Mouse (Mus musculus): Measurements from ENCODE around the gene Polr3h. TPM values are rescaled to one million over a fixed set of nuclear protein-coding genes. Genes with fewer than 3 reads are reported as not detected.
A peak's percentile ranks its signal among the peaks of the same experiment; 100 is the strongest.

Polr3h gene
- polyA plus RNA-seq, 2 experiments: 25.0 to 71.6 TPM

DNA sequence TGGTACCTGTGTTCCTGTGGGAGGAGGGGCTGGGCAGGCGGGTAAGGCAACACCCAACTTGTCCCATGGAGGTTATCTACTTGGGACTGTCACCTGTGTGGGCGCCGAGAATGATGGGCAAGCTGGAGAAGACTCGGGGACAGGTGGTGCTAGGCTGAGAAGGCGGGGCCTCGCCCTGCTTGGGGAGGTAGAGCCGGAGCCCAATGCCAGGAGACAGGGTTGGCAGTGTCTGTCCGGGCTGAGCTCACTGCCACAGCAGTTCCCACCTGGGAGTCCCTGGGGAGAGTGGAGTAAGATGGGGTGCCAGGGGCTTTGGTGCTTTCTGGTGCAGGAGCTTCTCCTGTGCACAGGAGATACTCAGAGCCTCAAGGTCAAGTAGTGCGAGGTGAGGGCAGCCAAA, 76.9 kb downstream of the Polr3h start:
- H3K27me3 ChIP-seq (ENCODE audit: control insufficient read depth, insufficient read depth, low read length): no peaks in the 10 kb centered on the region
- H3K9ac ChIP-seq (ENCODE audit: low read depth, low read length, severe bottlenecking): no peak overlapping the region
- no peaks in the 10 kb centered on the region for H3K4me1 ChIP-seq (ENCODE audit: control insufficient read depth, insufficient read depth, low read length)
- WGBS: 87% methylated on average over 9 of the region's 9 CpGs
- H3K36me3 ChIP-seq (ENCODE audit: control insufficient read depth, insufficient read depth, low read length): peaks cover 66% of the 10 kb centered on the region
- TF ChIP-seq POLR2A (IDR thresholded peaks at IDR 0.05; ENCODE audit: borderline replicate concordance, extremely low read depth, insufficient read depth, insufficient read length): no peak
- no peak for DNase-seq (ENCODE audit: low spot score)
- no peaks in the 10 kb centered on the region for H3K9me3 ChIP-seq (ENCODE audit: control insufficient read depth, low read length)
- H3K27ac ChIP-seq (replicated peaks; ENCODE audit: low read depth, low read length): no peak overlapping the region
- ATAC-seq (ENCODE audit: low FRiP score, low read depth): no peak
- no peak overlapping the region for H3K4me2 ChIP-seq (replicated peaks; ENCODE audit: low read depth, low read length, severe bottlenecking)
- H3K4me3 ChIP-seq (replicated peaks; ENCODE audit: low read length): no peak overlapping the region

DNA sequence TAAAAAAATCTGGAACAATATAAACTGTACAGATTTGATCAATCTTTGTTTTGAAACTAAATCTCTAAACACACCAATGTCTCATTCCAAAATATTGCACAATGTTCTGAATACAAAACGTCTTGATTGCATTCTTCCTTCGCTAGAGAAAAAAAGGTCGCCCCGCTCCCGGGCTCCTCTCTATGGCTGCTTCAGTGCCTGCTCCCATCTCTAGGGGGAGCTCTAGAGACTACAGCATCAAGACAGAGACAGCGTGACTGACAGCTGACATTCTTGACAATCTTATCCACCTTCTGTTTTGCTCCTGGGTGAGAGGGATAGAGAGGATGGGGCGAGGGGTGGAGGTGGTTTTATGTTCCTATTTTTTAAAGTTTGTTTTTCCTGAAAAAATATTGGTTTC, 77.7 kb downstream of the Polr3h start:
- ATAC-seq (ENCODE audit: low FRiP score, low read depth): no peak
- H3K27ac ChIP-seq (replicated peaks; ENCODE audit: low read depth, low read length): no peak overlapping the region
- no peak overlapping the region for H3K4me3 ChIP-seq (replicated peaks; ENCODE audit: low read length)
- no peaks in the 10 kb centered on the region for H3K4me1 ChIP-seq (ENCODE audit: control insufficient read depth, insufficient read depth, low read length)
- TF ChIP-seq POLR2A (IDR thresholded peaks at IDR 0.05; ENCODE audit: borderline replicate concordance, extremely low read depth, insufficient read depth, insufficient read length): no peak
- H3K27me3 ChIP-seq (ENCODE audit: control insufficient read depth, insufficient read depth, low read length): no peaks in the 10 kb centered on the region
- H3K4me2 ChIP-seq (replicated peaks; ENCODE audit: low read depth, low read length, severe bottlenecking): no peak overlapping the region
- DNase-seq (ENCODE audit: low spot score): peak; percentile 49
- no peaks in the 10 kb centered on the region for H3K9me3 ChIP-seq (ENCODE audit: control insufficient read depth, low read length)
- no peak overlapping the region for H3K9ac ChIP-seq (ENCODE audit: low read depth, low read length, severe bottlenecking)
- 41% methylated on average over 7 of the region's 7 CpGs for WGBS
- peaks cover 63% of the 10 kb centered on the region for H3K36me3 ChIP-seq (ENCODE audit: control insufficient read depth, insufficient read depth, low read length)

DNA sequence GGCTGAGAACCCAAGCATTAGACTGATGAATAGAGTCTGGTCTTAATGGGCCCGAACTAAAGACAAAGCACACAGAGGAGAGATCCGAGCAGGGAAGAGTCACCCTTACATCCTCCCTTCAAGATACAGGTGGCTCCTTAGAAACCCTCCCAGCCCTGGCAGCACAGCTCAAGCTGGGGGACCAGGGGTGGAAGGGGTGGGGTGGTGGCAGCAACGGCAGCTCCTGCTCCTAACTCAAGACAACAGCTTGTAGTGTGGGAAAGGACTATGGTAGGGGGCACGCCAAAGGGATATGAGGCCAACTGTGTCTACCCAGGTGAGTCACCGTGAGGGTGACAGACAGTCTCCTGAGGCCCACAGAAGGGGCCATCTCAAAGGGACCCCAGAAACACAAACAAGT, 78.2 kb downstream of the Polr3h start:
- TF ChIP-seq POLR2A (IDR thresholded peaks at IDR 0.05; ENCODE audit: borderline replicate concordance, extremely low read depth, insufficient read depth, insufficient read length): no peak
- Histone ChIP-seq H3K27me3 (ENCODE audit: control insufficient read depth, insufficient read depth, low read length) (no peaks in the 10 kb centered on the region), H3K9me3 (ENCODE audit: control insufficient read depth, low read length) (no peaks in the 10 kb centered on the region), H3K4me2 (replicated peaks; ENCODE audit: low read depth, low read length, severe bottlenecking) (no peak overlapping the region), H3K9ac (ENCODE audit: low read depth, low read length, severe bottlenecking) (no peak overlapping the region), H3K4me1 (ENCODE audit: control insufficient read depth, insufficient read depth, low read length) (no peaks in the 10 kb centered on the region), H3K27ac (replicated peaks; ENCODE audit: low read depth, low read length) (no peak overlapping the region), H3K4me3 (replicated peaks; ENCODE audit: low read length) (no peak overlapping the region), H3K36me3 (ENCODE audit: control insufficient read depth, insufficient read depth, low read length) (peaks cover 59% of the 10 kb centered on the region)
- WGBS: 85% methylated on average over 5 of the region's 5 CpGs
- DNase-seq (ENCODE audit: low spot score) (no peak), ATAC-seq (ENCODE audit: low FRiP score, low read depth) (no peak)

DNA sequence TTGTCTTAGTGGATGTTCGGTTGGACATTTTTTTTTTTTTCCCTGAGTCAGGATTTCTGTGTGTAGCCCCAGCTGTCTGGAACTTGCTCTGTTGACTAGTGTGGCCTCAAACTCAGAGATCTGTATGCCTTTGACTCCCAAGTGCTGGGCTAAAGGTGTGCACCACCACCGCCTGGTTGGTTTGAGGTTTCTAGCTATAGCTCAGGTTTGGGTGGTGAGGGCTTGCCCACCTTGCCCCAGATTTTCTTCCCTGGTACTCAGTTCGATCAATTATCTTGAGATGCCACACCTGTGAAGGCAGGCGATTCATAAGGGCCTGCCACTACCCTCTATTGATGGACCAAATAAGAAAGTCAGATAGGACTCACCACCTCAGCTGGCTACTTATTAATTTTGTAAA, 78.9 kb downstream of the Polr3h start:
- no peak overlapping the region for H3K4me3 ChIP-seq (replicated peaks; ENCODE audit: low read length)
- DNase-seq (ENCODE audit: low spot score): no peak
- H3K9ac ChIP-seq (ENCODE audit: low read depth, low read length, severe bottlenecking): no peak overlapping the region
- no peaks in the 10 kb centered on the region for H3K9me3 ChIP-seq (ENCODE audit: control insufficient read depth, low read length)
- H3K27me3 ChIP-seq (ENCODE audit: control insufficient read depth, insufficient read depth, low read length): no peaks in the 10 kb centered on the region
- 89% methylated on average over 4 of the region's 4 CpGs for WGBS
- no peak for TF ChIP-seq POLR2A (IDR thresholded peaks at IDR 0.05; ENCODE audit: borderline replicate concordance, extremely low read depth, insufficient read depth, insufficient read length)
- H3K27ac ChIP-seq (replicated peaks; ENCODE audit: low read depth, low read length): no peak overlapping the region
- H3K4me2 ChIP-seq (replicated peaks; ENCODE audit: low read depth, low read length, severe bottlenecking): no peak overlapping the region
- H3K4me1 ChIP-seq (ENCODE audit: control insufficient read depth, insufficient read depth, low read length): no peaks in the 10 kb centered on the region
- peaks cover 52% of the 10 kb centered on the region for H3K36me3 ChIP-seq (ENCODE audit: control insufficient read depth, insufficient read depth, low read length)
- ATAC-seq (ENCODE audit: low FRiP score, low read depth): no peak

DNA sequence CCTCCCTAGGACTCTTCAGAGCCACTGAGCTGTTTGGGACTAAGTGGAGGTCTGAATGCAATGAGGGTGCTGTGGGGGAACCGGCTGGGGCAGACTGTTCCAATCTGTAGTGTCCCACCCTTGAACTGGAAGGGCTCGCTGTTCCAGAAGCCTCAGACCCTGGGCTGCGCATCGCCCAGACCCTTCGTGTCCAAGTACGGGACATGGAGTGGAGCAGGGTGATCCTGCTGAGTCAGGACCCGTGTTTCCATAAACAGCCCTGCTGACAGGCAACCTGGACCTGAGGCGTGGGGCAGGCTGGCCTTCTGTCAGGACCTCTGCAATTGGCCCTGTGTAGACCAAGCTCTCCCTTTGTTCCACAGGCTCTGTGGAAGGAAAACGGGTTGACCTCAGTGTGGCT, 79.3 kb downstream of the Polr3h start:
- no peak for ATAC-seq (ENCODE audit: low FRiP score, low read depth)
- no peak for TF ChIP-seq POLR2A (IDR thresholded peaks at IDR 0.05; ENCODE audit: borderline replicate concordance, extremely low read depth, insufficient read depth, insufficient read length)

DNA sequence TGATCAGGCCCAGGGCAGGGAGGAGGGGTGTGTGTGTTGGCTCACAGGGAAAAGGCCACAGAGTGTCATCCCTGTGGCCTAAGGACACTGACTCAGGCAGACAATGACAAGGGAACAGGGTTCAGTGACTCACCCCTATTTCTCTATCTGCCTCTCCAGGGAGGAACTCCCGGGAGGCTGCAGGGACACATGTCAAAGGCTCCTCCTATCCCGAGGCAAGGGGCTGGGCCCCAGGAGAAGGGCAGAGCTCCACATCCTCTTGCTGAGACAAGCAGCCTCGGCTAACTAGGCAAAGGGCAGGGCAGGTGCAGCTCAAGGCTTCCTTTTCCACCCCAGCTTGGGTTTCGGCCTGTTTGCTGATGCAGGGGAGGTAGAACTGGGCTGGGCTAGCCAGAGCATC, 80.3 kb downstream of the Polr3h start:
- WGBS: 39% methylated on average over 4 of the region's 4 CpGs
- peaks cover 39% of the 10 kb centered on the region for H3K36me3 ChIP-seq (ENCODE audit: control insufficient read depth, insufficient read depth, low read length)
- no peaks in the 10 kb centered on the region for H3K9me3 ChIP-seq (ENCODE audit: control insufficient read depth, low read length)
- no peak overlapping the region for H3K9ac ChIP-seq (ENCODE audit: low read depth, low read length, severe bottlenecking)
- DNase-seq (ENCODE audit: low spot score) (no peak), ATAC-seq (ENCODE audit: low FRiP score, low read depth) (no peak)
- TF ChIP-seq POLR2A (IDR thresholded peaks at IDR 0.05; ENCODE audit: borderline replicate concordance, extremely low read depth, insufficient read depth, insufficient read length): no peak
- no peak overlapping the region for H3K4me2 ChIP-seq (replicated peaks; ENCODE audit: low read depth, low read length, severe bottlenecking)
- H3K27ac ChIP-seq (replicated peaks; ENCODE audit: low read depth, low read length): no peak overlapping the region
- H3K27me3 ChIP-seq (ENCODE audit: control insufficient read depth, insufficient read depth, low read length): no peaks in the 10 kb centered on the region
- H3K4me1 ChIP-seq (ENCODE audit: control insufficient read depth, insufficient read depth, low read length): no peaks in the 10 kb centered on the region
- no peak overlapping the region for H3K4me3 ChIP-seq (replicated peaks; ENCODE audit: low read length)

More for the DNA sequence above, 79.3 kb downstream of the Polr3h start:
- H3K27me3 ChIP-seq (ENCODE audit: control insufficient read depth, insufficient read depth, low read length): no peaks in the 10 kb centered on the region
- 82% methylated on average over 9 of the region's 9 CpGs for WGBS
- no peak overlapping the region for H3K9ac ChIP-seq (ENCODE audit: low read depth, low read length, severe bottlenecking)
- peaks cover 50% of the 10 kb centered on the region for H3K36me3 ChIP-seq (ENCODE audit: control insufficient read depth, insufficient read depth, low read length)
- no peaks in the 10 kb centered on the region for H3K4me1 ChIP-seq (ENCODE audit: control insufficient read depth, insufficient read depth, low read length)
- H3K27ac ChIP-seq (replicated peaks; ENCODE audit: low read depth, low read length): no peak overlapping the region
- no peaks in the 10 kb centered on the region for H3K9me3 ChIP-seq (ENCODE audit: control insufficient read depth, low read length)
- H3K4me3 ChIP-seq (replicated peaks; ENCODE audit: low read length): no peak overlapping the region
- DNase-seq (ENCODE audit: low spot score): no peak
- H3K4me2 ChIP-seq (replicated peaks; ENCODE audit: low read depth, low read length, severe bottlenecking): no peak overlapping the region

Data from limb, embryonic 14.5 days (tissue).